In the genomic region with DNA sequence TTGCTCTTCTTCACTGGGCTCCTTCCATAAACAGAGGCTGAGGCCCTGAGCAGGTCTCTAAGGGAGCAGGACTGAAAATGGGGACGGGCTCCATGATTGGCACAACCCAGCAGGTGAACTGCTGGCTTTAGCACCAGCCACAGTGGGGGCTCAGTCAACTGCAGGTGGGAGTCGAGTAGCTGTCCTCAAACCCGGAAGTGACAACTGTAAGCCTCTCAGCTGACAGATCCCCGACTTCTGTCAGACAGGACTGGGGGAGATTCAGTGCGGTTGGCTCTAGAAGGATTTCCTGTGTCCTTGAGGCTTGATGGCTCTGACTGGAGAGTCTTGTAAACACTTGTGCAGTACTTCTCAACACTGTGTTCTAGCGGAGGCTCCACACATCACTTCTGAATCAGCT, we compare ENCODE assay signal across 8 mouse cellular contexts.
A peak's percentile ranks its signal among the peaks of the same experiment; 100 is the strongest.
DNase-seq lines count a peak whose midpoint lies in the region; ATAC-seq and TF ChIP-seq lines count a peak whose summit lies in the region.

No protein-coding gene starts in this region.

- H3K4me3 ChIP-seq in lung, embryonic 14.5 days (ENCODE audit: low read depth, low read length) = no peak overlapping the region
- peak overlapping the region; percentile 40; the same call in 1 of the 2 replicates for H3K4me3 ChIP-seq in spleen, adult 2 months (ENCODE audit: extremely low read depth, insufficient read depth, insufficient read length)

- no peak overlapping the region for H3K9ac ChIP-seq in lung, embryonic 14.5 days

- H3K36me3 ChIP-seq in lung, embryonic 14.5 days (ENCODE audit: insufficient read depth) = no peaks in the 10 kb centered on the region
- H3K36me3 ChIP-seq in spleen, adult 2 months (ENCODE audit: control insufficient read depth, insufficient read depth, low read length) = no peaks in the 10 kb centered on the region

- peak overlapping the region; percentile 16; the same call in 1 of the 2 replicates for H3K4me2 ChIP-seq in lung, embryonic 14.5 days

- no peak; the same call in 1 of the 2 replicates for ATAC-seq in lung, embryonic 14.5 days (ENCODE audit: insufficient read depth)

- H3K4me1 ChIP-seq in lung, embryonic 14.5 days (ENCODE audit: insufficient read depth) = no peaks in the 10 kb centered on the region
- H3K4me1 ChIP-seq in spleen, adult 2 months (ENCODE audit: control insufficient read depth, insufficient read depth, insufficient read length) = peaks cover 5% of the 10 kb centered on the region; the same call in 1 of the 2 replicates

- intact Hi-C loops in heart, postnatal 36 days (cut with DNase I) = no loop called here

- no peaks in the 10 kb centered on the region for H3K27me3 ChIP-seq in lung, embryonic 14.5 days (ENCODE audit: insufficient read depth, low read length)
- no peaks in the 10 kb centered on the region for H3K27me3 ChIP-seq in spleen, adult 2 months (ENCODE audit: control insufficient read depth, insufficient read depth, low read length)

- peak; percentile 5 to 12 for DNase-seq in heart, adult 18-20 months
- no peak for DNase-seq in heart, postnatal 36 days
- DNase-seq in ES-CJ7 (ENCODE audit: low read depth, low spot score) = peak; percentile 65
- DNase-seq in lung, embryonic 14.5 days = peak; percentile 56
- DNase-seq in spleen, adult 2 months (ENCODE audit: low read depth in 1 of 2, low spot score in 2 of 2) = peak in 1 of 2 experiments; percentile 22
- no peak for DNase-seq in urinary bladder, postnatal 25 days (ENCODE audit: low spot score)
- no peak for DNase-seq in layer of hippocampus, postnatal 10 days (ENCODE audit: low spot score in 2 of 2)
- no peak for DNase-seq in kidney, adult 11 months

- no peak overlapping the region for H3K27ac ChIP-seq in lung, embryonic 14.5 days (ENCODE audit: low read depth)
- H3K27ac ChIP-seq in spleen, adult 2 months (ENCODE audit: insufficient read depth, low read length) = peak overlapping the region; percentile 39

- no peak for TF ChIP-seq CTCF in lung, embryonic 14.5 days (IDR thresholded peaks at IDR 0.05; ENCODE audit: low read depth)
- no peak for TF ChIP-seq CTCF in spleen, adult 2 months (IDR thresholded peaks at IDR 0.05; ENCODE audit: extremely low read depth, insufficient read depth, insufficient read length, insufficient replicate concordance)

- 10% methylated on average over 6 of the region's 6 CpGs for whole genome bisulfite sequencing in lung, embryonic 14.5 days
- WGBS in spleen, adult 2 months = 12% methylated on average over 6 of the region's 6 CpGs

- no peak for TF ChIP-seq POLR2A in spleen, adult 2 months (IDR thresholded peaks at IDR 0.05; ENCODE audit: low read depth, low read length)

- H3K9me3 ChIP-seq in lung, embryonic 14.5 days (ENCODE audit: low read depth, low read length) = no peaks in the 10 kb centered on the region

Comparison
In these comparisons a context has a peak if more than half of its experiments do, and no peak if none do; other contexts are left out.
1. DNase-seq: peak in heart, adult 18-20 months (2 of 2), ES-CJ7 (single experiment) and lung, embryonic 14.5 days (single experiment); none in heart, postnatal 36 days (0 of 2), urinary bladder, postnatal 25 days (single experiment), layer of hippocampus, postnatal 10 days (0 of 2) and kidney, adult 11 months (single experiment).